Mouse (Mus musculus) lung, postnatal 4 days (tissue): Measurements from ENCODE around the gene Enpp3.

Experiments
- DNase-seq, 2 experiments: peaks; one replicate each; pipeline ENCODE4 v3.0.0; 2021

Gene Enpp3

GRCm38 (mm10) chr10:24758326-24758915 lies 84.2 kb downstream of the Enpp3 start:
- DNase-seq, result no peak

DNA sequence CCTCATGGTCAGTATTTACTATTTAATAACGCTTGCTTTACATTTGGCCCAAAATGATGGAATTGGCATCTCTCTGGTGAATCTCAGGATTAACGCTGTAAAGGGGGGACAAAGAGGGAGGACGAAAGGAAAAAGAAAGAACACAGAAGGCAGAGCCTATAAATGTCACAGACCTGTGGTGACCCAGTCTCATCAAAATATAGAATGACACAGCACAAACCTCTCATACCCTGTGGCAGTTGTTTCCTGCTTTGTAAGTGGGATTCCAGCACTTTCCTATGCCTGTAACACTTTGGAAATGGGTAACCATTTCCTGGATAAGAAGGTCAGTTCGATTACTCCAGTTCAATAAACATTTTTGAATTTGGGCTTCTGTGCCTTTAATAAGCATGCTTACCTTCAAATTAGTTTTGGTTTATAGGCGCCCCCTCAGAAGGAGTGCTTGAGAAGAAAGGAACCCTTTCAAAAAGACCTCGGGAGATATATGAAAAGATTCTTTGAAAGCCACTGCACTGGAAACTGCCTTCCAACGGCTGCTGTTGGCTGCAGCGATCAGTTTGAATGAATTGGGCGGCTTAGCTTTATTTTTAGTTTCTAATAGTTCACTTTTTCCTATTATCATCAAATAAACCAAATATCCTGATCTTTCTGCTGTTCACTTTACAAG lies 87.6 kb downstream of the Enpp3 start:
- DNase-seq, result no peak

DNA sequence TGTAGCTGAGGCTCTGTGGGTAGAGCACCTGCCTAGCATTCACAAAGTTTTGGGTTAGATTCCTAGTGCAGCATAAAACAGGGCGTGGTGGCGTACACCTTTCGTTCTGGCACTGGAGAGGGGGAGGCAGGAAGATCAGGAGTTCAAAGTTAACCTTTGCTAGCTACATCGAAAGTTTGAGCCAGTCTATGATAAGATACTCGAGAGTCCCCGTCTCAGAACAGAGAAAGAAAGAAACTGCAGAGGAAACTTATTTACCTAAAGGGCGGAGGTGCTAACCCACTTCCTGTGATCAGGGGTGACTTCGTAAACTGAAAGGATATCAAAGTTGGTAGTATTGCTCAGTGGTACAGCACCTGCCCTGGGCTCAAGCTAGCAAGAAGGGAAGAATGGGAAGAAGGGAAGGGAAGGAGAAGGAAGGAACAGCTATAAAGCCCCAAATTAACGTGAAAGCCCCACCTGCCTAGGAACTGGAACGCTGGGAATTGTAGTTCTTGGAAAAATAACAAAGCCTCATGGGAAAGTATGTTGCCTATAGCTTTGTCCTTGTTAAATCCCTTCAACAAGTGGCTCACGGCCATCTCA lies 88.3 kb downstream of the Enpp3 start:
- peak in 1 of 2 experiments; percentile 6 for DNase-seq

DNA sequence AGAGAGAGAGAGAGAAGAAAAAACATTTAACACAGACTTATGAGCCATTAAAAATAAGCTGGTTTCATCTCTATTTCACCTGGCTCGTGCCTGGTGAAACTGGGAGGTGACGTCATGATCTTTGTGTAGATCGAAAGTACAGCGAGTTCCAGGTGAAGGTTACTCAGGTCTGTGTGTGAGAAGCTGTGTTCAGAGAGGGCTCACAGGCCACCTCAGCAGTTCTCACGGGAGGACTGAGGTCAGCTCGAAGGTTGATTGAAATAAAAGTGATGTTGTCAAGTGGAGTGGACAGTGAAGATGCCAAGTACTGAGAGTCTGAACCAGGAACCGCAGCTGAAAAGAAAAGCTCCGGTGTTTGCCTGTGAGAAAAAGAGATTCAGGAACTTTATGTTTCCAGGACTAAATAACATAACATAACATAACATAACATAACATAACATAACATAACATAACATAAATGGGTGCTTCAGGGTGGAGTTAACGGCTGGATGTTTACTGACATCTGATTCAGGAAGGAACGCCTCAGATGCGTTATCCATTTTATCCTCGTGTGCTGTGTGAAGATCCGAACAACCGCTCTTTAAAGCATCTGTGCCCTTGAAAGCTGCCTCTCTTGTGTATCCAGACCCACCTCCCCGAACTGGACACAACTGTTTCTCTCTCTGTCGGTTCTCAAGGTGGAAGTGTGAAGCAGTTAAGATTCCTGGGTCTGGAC lies 88.9 kb downstream of the Enpp3 start:
- DNase-seq, result no peak

- DNase-seq, result no peak
Measured at GRCm38 (mm10) chr10:24742950-24743487, 99.6 kb downstream of the Enpp3 start.

- no peak for DNase-seq
Measured at GRCm38 (mm10) chr10:24741229-24742198, 101.1 kb downstream of the Enpp3 start.

- DNase-seq, result no peak
Measured at GRCm38 (mm10) chr10:24739171-24739570, 103.5 kb downstream of the Enpp3 start.

- no peak for DNase-seq
Measured at GRCm38 (mm10) chr10:24738456-24738855, 104.2 kb downstream of the Enpp3 start.

DNA sequence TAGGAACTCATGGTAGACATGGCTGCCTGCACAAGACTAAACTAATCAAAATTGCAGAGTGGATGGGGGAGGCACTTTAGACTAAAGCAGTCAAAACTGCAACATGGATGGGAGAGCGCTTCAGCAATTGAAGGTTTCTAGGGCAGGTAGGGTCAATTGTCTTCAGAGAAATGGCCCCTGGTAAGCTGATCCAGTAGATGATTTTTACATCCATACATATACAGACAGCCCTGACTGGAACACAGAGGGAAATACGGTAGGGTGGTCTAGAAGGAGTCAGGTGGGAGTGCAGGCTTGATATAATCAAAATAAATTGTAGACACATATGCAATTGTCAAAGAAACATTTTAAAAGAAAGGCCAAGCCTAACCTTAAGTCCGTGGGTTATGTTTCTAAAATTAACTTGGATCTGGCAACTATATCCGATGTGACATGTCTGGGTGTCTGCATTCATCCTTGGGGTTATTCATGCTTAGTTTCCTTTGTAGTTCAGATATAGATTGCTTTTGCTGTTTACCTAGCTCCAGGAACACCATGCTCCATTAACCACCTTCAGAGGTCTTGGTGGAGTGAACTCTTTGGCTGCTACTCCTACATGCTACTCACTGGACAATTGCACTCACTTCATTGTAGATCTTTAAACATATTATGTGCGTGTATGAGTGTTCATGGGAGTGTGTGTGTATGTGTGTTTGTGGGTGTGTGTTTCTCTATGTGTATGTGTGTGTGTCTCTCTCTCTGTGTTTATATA lies 107.4 kb downstream of the Enpp3 start:
- no peak for DNase-seq

DNA sequence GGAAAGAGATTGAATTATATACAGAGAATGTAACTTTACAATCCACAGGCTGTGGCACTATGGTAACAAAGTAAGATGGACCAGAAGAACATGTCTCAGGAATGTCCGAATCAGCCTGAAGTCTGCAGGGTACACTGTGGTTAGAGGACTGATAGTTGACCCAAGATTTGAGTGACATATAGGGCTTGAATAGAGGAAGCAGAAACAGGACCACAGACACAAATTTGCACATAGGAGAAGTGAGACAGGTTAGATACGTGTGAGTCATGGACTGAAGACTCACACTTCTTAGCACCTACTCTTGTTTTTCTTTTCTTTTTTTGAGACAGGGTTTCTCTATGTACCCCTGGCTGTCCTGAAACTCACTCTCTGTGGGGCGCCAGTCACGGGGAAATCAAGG lies 115.1 kb downstream of the Enpp3 start:
- no peak for DNase-seq

- DNase-seq, result no peak
Measured at GRCm38 (mm10) chr10:24725197-24725596, 117.4 kb downstream of the Enpp3 start.
